Mouse (Mus musculus) cerebellum, adult 9-10 months (tissue): ENCODE results near the gene Clpsl2.
A peak's percentile ranks its signal among the peaks of the same experiment; 100 is the strongest.

Source experiments
- DNase-seq: peaks from one replicate; pipeline ENCODE4 v3.0.0; 2022

The Clpsl2 gene

DNA sequence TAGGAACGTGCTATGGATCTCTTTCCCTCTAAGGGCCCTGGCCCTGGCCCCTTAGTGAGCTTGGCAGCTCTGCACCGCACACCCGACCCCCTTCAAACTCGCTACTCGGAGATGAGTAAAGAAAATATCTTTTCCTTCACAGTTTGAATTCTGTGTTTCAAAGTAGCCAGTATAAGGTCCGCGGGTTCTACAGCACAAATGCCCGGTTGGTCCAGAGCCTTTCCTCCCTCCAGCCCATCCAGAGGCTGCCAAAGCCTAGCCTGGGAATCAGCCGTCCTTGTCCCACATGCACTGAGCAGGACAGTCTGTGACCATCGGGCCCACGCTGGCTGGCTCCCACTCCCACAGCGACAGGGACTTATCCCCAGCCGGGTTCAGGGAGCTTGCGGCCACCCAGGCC is at the start of gene Clpsl2:
TSS of gene Clpsl2 (plus strand) at position 301 of the 400 bp plus-strand sequence.
- no peak for DNase-seq

DNA sequence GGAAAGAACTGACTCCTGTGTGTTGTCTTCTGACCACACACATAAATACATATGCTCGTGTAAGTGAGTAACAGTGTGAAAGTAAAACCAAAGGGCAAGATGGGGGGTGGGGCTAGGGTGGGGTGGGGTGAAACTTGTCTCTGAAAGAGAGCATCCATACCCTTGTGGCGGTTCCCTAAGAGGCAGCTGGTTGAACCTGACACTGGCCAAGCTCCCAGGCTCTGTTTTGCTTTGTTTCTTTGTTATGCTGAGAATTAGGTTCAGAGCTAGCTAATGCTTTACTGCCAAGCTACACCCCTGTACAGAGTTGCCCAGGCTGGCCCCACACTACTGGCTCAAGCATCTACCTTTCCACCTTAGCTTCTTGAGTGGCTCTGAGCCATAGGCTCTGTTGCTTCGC is 48.7 kb upstream of the Clpsl2 start:
- DNase-seq: no peak

DNA sequence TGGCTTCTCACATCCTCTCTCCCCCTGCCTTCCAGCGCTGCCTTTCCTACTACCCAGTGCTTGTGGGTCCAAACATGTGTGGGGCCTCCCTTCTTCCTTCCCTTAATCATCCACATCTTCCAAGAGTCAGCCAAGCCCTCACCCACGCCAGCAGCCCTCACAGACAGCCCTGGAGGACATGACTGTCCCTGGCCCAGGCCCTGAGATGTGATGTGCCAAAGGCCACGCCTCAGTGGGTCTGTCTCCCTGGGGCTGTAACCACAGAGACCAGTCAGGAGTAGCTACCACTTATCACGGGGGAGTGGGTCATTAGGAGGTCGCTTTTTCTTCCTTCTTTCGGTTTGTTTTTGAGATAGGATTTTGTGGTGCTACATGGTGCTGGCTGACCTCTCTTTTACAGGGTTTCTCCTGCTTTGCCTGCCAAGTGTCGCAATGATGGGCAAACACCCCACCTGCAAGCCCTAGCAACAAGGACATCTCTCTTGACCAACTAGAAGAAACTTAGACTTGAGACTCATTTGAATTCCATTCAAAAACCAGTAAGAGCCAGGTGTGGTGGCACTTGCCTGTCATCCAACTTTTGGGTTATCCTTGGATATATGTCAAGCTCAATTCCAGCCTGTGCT is 46.9 kb upstream of the Clpsl2 start:
- no peak for DNase-seq

DNA sequence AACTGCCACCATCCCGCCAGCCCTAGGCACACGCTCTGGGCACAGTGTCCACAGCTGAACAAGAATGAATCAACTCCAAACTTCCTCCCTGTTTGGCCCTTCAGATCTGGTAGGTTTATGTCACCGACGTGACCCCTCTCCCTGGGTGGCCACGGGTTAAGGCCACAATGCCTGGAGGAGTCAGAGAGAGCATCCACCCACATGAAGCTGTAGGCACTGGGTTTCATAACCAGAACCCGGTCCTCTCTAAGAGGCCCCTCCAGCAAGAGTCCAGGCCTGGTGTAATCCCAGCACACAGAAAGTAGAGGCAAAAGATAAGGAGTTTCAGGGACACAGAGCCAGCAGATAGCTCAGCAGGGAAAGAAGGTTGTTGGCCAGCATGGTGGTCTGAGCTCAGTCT is 45.0 kb upstream of the Clpsl2 start:
- DNase-seq: no peak

DNA sequence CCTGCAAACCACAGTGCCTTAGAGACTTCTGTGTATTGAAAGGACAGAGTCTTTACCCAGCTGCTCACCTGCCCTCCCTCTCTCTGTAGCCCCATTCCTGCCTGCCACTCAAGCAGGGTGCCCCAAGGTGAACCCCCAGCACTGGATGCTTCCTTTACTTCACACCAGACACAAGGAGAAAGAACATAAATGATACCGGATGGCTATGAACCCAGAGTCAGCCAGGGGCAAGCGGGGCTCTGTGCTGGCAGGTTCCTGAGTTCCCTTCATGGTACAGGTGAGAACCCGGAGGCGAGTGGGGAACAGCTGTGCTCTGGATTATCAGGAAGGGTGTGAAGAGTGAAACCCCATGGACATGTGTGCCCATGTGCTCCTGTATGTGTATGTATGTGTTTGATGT is 43.6 kb upstream of the Clpsl2 start:
- no peak for DNase-seq

DNA sequence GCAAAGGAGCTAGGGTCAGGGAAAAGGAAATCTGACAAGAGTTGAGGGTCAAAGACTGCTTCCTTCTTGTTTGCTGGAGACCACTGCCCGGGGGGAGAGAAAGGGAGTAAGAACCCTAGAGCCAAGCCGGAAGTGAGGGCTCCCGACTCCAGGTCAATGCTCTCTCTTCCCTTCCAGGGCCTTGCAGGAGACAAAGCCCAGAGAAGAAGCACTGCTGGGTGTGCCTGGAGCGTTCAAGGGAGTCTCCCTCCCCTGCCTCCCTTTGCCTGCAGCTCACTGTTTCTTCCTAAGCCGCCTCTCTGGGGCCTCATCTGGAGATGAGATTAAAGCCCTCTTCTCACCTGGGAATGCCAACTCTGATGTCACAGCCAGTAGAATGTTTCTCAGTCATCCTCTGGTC is 42.3 kb upstream of the Clpsl2 start:
- DNase-seq: no peak

DNA sequence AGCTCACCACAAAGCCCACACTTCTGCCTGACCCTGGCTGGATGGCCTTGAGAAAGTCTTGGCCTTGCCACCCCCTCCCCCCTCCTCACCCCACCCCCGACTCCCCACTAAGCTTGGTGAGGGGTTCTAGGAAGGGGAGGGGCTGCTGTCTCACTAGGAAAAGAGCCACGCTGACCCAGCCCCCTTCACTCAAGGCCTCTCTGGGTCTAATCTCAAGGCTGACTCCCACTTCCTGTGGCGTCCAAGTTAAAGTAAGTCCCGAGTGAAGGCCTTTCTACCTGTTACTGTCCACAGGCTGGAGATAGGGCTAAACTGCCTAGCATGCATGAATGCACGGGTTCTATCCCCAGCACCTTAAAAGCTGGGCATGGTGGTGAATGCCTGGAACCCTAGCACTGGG is 41.7 kb upstream of the Clpsl2 start:
- no peak for DNase-seq

DNA sequence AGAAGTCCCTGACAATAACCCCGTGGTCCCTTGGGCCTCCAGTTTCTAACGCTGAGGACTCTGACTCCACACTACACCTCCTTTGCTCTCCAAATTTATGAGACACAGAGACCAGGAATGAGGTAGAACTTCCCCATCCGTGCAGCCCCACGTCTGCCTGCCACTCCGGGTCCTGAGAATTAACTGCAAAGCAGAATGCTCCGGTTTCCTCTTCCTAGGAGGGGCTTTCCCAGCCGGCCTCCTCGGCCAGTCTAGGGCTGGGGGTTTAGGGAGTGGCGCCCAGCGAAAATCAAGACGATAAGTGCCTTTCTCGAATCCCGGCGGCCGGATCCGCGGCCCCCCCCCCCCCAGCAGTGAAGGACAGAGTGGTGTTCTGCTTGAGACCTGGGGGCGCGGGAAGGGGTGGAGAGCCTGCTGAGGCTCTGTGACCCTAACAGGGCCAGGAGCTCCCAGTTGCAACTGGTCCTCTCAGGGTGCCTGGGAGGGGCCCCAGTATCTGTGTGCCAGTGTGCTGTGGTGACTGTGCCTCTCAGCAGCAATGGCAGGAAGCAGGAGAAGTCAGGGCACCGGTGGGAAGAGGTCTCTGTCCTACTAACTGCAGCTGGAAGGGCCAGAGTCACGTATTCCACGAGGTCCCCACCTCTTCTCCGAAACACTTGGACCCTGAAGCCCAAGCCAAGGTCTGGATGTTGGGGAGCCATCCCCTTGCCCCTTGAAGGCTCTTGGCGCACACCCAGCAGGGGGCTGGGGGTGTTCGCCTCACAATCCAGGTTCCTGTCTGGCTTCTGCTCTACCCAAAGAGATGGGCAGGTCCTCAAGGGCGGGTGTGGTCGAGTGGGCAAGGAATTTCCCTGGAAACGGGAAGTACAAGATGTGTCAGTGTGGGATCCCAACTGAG is 38.5 kb upstream of the Clpsl2 start:
- no peak for DNase-seq

DNA sequence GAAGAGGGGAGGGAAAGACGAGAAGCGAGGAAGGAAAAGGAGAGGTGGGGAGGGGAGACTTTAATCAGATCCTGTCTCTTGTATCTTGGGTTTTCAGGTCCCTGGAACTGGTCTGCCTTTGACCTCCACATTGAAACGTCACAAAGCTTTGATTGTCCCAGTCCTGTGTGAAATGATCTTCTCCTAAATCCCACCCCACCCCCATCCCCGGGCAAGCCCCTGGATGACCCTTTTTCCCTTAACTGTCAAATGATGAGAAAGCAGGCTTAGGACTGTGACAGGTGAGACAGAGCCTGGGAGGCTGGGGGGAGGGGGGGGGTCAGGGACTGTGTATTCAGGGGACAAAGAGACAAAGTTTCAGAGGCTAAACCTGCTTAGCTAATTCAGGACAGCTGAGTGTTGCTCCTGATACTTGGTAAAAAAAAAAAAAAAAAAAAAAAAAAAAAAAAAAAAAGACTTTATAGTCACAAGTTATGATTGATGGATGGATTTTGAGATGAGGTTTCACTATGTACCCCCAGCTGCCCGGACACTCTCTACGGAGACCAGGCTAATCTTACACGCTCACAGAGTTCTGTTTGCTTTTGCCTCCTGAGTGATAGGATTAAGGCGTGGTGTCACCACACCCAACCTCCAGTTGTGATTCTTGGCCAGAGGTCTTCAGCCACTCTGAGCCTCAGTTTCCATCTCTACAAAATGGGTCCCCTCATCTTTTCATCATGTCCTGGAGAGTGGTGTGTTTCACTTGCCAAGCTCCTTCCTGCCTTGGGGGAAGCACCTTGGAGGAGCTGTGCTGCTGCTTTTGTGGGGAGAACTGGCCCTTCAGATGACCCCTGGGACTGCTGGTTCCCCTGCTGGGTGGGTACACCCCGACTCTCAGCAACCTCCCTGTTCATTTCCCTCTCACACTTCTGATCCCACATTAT is 37.3 kb upstream of the Clpsl2 start:
- DNase-seq: no peak

DNA sequence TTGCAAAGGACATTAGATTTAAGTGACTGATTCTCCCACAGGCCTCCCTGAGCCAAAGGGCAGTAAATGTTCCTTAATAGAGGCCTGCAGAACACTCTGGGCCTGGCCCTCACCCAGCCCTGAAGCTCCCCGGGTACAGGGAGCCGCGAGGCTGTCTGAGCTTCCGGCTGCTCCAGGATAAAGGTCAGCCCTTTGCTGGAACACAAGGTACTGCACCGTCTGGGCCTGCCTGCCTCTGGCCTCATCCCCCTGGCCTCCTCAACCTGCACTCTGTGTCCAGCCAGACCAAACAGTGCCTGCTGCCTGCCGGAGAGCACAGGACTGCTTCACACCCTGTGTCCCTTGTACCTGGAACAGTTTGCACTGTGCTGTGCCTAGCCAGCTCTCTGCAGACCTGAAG is 36.5 kb upstream of the Clpsl2 start:
- no peak for DNase-seq

DNA sequence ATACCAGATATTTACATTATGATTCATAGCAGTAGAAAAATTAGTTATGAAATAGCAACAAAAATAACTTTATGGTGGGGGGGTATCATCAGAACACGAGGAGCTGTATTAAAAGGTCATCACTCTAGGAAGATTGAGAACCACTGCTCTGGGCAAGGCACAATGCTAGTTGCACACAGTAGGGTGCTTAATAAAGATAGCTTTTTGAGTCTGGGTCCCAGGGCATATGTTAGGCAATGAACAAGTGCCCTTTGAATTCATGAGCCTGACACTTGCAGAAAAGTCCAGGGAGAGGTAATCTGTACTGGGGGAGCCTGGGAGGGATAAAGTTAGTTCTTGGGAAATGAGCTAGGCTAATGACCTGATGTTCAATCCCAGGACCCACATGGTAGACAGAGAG is 35.9 kb upstream of the Clpsl2 start:
- no peak for DNase-seq

DNA sequence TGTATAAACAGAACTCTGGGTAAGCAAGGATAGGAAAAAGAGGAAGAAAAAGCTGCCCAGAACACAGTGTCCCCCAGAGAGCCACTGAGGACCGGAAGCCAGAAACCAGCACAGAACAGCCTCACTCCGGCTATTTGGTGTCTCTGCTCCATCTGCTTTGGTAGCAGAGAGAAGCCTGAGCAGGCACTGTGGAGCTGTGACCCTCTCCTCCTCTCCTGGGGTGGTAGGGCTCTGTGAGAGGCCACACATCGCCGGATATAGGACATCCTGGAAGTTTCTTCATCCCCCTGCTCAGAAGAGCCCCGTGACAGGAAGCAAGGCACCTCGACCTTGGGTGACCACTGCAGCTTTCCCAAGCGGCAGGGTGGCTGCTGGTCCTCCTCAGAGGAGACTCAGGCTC is 35.4 kb upstream of the Clpsl2 start:
- no peak for DNase-seq

DNA sequence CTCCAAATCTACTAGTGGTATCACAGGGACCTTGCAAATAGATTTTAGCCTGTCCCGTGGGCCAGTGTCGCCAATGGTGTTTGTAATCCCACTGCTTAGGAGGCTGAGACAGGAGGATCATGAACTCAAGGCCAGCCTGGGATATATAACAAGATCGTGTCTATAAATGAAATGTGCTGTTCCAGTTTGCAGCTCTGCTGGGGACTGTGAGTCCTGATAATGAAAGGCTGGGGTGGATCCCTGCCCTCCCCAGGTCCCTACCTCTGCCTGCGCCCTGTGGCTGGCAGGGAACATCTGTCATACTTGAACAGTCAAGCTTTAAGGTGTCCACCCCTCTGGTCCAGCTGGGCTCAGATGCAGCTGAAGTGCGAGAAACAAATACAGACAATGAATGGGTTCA is 34.7 kb upstream of the Clpsl2 start:
- no peak for DNase-seq

DNA sequence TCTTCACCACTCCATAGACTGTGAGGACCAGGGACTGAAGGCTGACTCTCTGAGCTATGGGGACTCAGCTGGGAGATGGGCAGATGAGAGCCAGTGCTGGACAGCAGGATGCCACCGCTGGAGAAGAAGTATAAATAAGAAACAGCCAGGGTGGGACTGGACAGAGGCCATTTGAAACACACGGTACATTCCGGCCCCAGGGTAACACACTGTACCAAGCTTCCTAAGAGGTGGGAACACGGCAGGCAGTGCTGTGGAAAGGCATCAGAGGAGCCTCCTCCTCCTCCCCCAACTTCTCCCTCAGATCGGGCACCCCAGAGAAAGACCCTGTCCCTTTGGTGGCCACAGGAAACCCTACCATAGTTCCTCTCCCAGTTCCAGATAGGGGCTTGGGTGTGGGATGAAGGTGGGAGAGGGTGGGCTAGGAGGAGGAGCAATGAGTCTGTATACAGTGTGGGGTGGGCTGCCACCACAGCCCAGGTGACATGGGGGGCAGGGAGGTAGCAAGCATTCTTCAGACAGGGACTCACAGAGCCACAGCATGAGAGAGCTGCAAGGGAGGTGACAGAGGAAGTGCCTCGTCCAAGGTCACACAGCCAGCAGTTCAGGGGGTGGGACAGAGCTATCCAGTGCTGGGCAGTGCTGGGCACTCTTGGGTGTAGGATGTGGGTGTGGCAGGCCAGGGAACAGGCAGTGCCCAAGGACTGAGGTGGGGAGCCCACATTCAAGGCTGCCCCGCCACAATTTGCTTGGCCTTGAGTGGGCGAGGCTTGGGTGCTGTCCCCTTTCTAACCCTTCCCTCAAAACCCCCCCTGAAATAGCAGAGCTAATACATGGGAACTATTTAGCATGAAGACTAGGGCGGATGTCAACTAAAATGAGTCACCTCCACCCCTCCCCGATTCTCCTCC is 33.5 kb upstream of the Clpsl2 start:
- no peak for DNase-seq

DNA sequence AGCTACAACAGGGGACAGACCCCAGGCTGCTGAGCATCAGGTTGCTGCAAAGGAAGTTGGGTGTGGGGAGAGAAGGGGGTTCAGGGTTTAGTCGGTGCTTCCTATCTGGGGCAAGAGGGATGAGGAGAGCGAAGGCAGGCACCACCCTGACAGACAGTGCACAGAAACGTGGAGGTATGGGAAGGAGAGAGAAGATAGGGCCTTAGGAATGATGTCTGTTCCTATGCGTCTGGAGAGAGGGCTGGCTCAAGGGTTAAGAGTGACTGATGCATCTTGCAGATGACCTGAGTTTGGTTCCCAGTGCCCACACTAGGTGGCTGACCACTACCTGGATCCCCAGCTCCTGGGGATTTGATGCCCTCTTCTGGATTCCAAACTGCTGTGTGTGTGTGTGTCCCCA is 32.3 kb upstream of the Clpsl2 start:
- no peak for DNase-seq

DNA sequence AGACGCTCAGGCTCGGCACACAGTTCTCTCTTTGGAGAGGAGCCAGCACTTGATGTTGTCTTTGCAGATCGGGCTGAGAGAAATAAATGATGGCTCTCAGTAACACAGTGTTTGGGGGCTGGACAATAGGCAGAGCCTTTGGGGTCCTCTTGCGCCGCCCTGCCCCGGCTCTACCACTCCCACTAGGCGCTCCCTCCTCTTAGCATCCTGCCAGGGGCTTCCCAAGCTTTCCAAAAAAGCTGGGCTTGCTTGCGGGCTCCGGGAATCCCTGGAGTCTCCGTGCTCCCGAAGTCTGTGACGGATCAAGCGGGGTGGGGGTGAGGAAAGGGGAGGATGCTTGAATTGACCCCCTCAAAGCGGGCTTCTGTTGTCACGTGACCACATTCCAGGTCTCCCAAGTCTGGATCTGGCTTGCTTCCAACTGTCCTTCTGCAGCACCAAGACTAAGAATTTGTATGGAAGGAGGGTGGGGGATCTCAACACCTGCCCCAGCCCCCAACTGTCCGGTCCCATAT is 31.7 kb upstream of the Clpsl2 start, which contains the start of gene Fkbp5:
TSS of gene Fkbp5 (minus strand) at position 87 of the 515 bp plus-strand sequence.
- DNase-seq: peak; percentile 65

DNA sequence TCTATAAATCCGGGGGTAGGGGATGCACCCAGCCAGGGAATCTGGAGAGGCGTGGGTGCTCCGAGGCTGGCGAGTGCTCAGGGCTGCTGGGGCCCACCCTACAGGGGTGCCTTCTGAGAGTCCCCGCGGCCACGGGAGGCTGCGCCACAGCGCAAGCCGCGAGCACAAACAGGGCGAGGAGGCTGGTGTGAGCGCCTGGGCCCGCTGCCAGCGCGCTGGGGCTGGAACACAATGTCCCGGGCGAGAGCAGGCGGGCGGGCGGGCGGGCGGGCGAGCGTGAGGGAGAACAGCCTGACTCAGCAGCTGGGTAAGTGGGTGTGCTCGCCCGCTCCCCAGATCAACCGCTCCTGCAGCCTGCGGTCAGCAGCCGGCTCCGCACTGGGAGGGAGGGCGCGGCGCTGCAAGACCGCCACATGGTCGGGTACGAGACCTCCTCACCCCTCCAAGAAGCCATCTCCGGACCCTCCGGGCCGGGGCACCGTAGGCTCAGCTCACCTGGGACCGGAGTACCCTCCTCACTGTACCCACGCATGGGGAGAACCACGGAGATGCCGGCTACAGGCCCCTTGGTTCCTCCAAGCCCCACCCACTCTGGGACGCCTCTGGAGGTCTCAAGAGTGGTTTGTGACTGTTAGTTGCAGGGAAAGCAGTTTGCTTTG is 31.1 kb upstream of the Clpsl2 start:
- DNase-seq: peak; percentile 81

DNA sequence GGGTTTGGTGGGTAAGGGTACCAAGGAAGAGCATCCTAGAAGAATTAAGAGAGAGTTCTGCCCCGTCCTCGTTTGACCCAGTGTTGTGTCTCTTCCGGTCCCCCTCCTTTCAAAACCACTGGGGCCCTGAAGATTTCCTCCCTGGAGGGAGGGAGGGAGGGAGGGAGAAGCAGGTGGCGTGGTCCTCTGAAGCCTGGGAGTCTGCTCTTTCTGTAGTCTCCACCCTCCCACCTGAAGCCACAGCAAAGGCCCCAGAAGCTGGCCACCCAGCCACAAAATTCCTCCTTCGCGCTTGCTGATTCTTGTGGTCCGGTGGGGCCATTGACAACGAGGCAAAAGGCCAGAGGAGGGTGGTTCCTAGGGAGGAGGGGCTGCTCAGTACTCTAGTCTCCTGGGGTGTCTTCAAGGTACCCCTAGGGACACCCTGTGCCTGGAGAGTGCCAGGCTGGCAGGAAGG is 30.6 kb upstream of the Clpsl2 start:
- DNase-seq: no peak

DNA sequence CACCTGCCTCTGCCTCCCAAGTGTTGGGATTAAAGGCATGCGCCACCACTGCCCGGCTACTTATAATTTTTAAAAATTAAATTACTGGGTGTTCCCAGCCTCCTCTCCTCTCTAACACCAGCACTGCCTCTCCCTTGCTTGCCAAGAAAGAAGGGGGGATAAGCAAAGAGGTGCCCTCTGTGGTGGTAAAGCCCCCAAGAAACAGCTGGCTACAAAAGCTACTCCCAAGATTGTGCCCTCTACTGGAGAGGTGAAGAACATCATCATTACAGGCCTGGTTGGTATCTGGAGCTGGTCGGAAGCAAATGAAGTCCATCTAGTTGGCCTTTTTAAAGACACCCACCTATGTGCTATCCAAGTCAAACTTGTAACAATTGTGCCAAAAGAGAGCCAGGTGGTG is 29.4 kb upstream of the Clpsl2 start:
- DNase-seq: no peak

DNA sequence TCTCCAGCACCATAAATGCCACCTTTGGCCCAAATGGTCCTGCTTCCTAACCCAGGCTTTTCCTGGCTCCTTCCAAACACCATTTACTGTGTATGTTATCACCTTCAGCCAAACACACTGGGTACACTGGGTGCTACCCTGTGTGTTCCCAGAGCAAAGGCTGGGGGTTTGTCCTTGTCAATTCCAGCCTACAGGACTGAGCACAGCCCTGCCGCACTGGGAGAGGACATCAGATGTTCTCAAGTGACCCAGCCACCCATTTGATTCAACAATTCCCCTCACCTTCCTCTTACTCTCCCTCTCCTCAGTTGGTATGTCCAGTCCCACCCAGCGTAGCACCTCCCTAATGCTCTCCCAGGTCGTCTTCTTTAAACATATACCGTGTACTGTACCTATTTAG is 28.6 kb upstream of the Clpsl2 start:
- no peak for DNase-seq

DNA sequence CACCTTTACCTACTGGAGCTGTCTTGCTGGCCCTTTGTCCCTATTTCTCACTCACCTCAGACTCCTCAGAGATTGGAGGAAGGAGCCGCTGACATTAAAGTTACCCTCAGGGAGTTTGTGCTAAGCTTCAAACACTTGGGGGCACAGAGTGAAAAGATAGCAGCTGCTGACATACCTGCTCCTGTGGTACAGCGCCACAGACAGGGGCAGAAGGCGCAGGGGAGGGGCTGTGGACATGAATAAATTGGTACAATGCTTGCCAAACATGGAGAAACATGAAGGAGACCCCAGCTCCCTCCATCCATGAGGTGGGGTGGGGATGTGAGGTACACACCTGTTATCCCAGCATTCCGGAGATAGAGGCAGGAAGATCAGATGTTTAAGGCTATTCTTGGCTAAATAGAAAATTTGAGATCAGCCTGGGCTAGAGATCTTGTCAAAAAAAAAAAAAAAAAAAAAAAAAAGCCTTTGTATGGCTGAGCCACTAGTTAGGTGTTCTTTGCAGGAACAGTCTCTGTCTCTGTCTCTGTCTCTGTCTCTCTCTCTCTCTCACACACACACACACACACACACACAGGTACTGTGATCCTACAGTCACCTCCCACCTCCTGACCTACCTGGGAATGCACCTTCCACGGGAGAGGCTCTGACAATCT is 28.0 kb upstream of the Clpsl2 start:
- DNase-seq: no peak
